Mouse (Mus musculus): Measurements from ENCODE around the gene Ccr6. TPM values are rescaled to one million over a fixed set of nuclear protein-coding genes. Genes with fewer than 3 reads are reported as not detected.

The Ccr6 gene
- polyA plus RNA-seq, 1 experiment, result 43.7 TPM

- H3K27ac ChIP-seq (ENCODE audit: insufficient read depth, low read length), result no peak overlapping the region
- no peak for DNase-seq (ENCODE audit: low read depth in 1 of 2, low spot score in 2 of 2)
- WGBS, result 94% methylated on average over 3 of the region's 3 CpGs
These were observed 41.4 kb downstream of the Ccr6 start for GRCm38 (mm10) chr17:8277266-8277665.

DNA sequence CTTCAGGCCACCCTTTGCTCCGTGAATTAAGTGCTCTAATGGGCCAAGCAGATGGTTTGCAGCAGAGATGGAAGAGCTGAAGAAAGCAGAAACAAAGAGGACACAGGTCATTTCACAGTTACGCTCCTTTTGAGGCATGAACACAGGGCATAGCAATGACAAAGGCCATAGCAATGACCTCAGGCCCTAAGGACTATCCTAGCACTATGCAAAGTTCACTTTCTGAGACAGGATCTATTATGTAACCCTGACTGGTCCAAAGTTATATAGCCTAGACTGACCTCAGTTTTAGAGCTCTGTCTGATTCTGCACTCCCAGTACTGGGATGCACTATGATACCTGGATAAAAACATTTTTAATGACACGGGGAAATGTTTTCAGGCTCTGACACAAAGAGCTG, 42.5 kb downstream of the Ccr6 start:
- H3K27ac ChIP-seq (ENCODE audit: insufficient read depth, low read length), result no peak overlapping the region
- no peak for DNase-seq (ENCODE audit: low read depth in 1 of 2, low spot score in 2 of 2)
- TF ChIP-seq POLR2A (IDR thresholded peaks at IDR 0.05; ENCODE audit: low read depth, low read length) (no peak), CTCF (IDR thresholded peaks at IDR 0.05; ENCODE audit: extremely low read depth, insufficient read depth, insufficient read length, insufficient replicate concordance) (no peak)
- WGBS, result 90% methylated on average over 3 of the region's 3 CpGs
- no peak overlapping the region for H3K4me3 ChIP-seq (ENCODE audit: extremely low read depth, insufficient read depth, insufficient read length)
- H3K36me3 ChIP-seq (ENCODE audit: control insufficient read depth, insufficient read depth, low read length), result no peaks in the 10 kb centered on the region
- peaks cover 2% of the 10 kb centered on the region; the same call in 1 of the 2 replicates for H3K4me1 ChIP-seq (ENCODE audit: control insufficient read depth, insufficient read depth, insufficient read length)
- no peaks in the 10 kb centered on the region for H3K27me3 ChIP-seq (ENCODE audit: control insufficient read depth, insufficient read depth, low read length)

More at GRCm38 (mm10) chr17:8277266-8277665, 41.4 kb downstream of the Ccr6 start:
- TF ChIP-seq CTCF (IDR thresholded peaks at IDR 0.05; ENCODE audit: extremely low read depth, insufficient read depth, insufficient read length, insufficient replicate concordance), result no peak
- no peak for TF ChIP-seq POLR2A (IDR thresholded peaks at IDR 0.05; ENCODE audit: low read depth, low read length)
- no peaks in the 10 kb centered on the region for H3K27me3 ChIP-seq (ENCODE audit: control insufficient read depth, insufficient read depth, low read length)
- no peak overlapping the region for H3K4me3 ChIP-seq (ENCODE audit: extremely low read depth, insufficient read depth, insufficient read length)
- no peaks in the 10 kb centered on the region for H3K4me1 ChIP-seq (ENCODE audit: control insufficient read depth, insufficient read depth, insufficient read length)
- H3K36me3 ChIP-seq (ENCODE audit: control insufficient read depth, insufficient read depth, low read length), result no peaks in the 10 kb centered on the region

- peak within 1 kb of the TSS; percentile 91 for H3K4me3 ChIP-seq (ENCODE audit: extremely low read depth, insufficient read depth, insufficient read length)
- H3K4me1 ChIP-seq (ENCODE audit: control insufficient read depth, insufficient read depth, insufficient read length), result peaks cover 5% of the 10 kb centered on the region
- peak; percentile 38 to 40 for DNase-seq (ENCODE audit: low read depth in 1 of 2, low spot score in 2 of 2)
- WGBS, result under 1% methylated on average over 34 of the region's 35 CpGs
- no peaks in the 10 kb centered on the region for H3K27me3 ChIP-seq (ENCODE audit: control insufficient read depth, insufficient read depth, low read length)
- TF ChIP-seq CTCF (IDR thresholded peaks at IDR 0.05; ENCODE audit: extremely low read depth, insufficient read depth, insufficient read length, insufficient replicate concordance) (no peak), POLR2A (IDR thresholded peaks at IDR 0.05; ENCODE audit: low read depth, low read length) (peak; percentile 3; the same call in 1 of the 2 replicates)
- no peaks in the 10 kb centered on the region for H3K36me3 ChIP-seq (ENCODE audit: control insufficient read depth, insufficient read depth, low read length)
- H3K27ac ChIP-seq (ENCODE audit: insufficient read depth, low read length), result peak within 1 kb of the TSS; percentile 88
These were observed 47.1 kb downstream of the Ccr6 start, which contains the start of gene Mpc1 for GRCm38 (mm10) chr17:8282821-8283525. Gene Mpc1, plus strand, starts transcription at chr17:8282904.

GRCm38 (mm10) chr17:8283526-8284253, 47.8 kb downstream of the Ccr6 start:
- Histone ChIP-seq H3K36me3 (ENCODE audit: control insufficient read depth, insufficient read depth, low read length) (no peaks in the 10 kb centered on the region), H3K27me3 (ENCODE audit: control insufficient read depth, insufficient read depth, low read length) (no peaks in the 10 kb centered on the region), H3K27ac (ENCODE audit: insufficient read depth, low read length) (peak overlapping the region; percentile 88), H3K4me1 (ENCODE audit: control insufficient read depth, insufficient read depth, insufficient read length) (peaks cover 5% of the 10 kb centered on the region), H3K4me3 (ENCODE audit: extremely low read depth, insufficient read depth, insufficient read length) (peak overlapping the region; percentile 91)
- TF ChIP-seq CTCF (IDR thresholded peaks at IDR 0.05; ENCODE audit: extremely low read depth, insufficient read depth, insufficient read length, insufficient replicate concordance) (peak; percentile 12; the same call in 1 of the 2 replicates), POLR2A (IDR thresholded peaks at IDR 0.05; ENCODE audit: low read depth, low read length) (peak; percentile 61)
- peak; percentile 90 to 95 for DNase-seq (ENCODE audit: low read depth in 1 of 2, low spot score in 2 of 2)
- under 1% methylated on average over 77 of the region's 77 CpGs for WGBS

- Histone ChIP-seq H3K4me3 (ENCODE audit: extremely low read depth, insufficient read depth, insufficient read length) (peak overlapping the region; percentile 91), H3K4me1 (ENCODE audit: control insufficient read depth, insufficient read depth, insufficient read length) (peaks cover 5% of the 10 kb centered on the region), H3K36me3 (ENCODE audit: control insufficient read depth, insufficient read depth, low read length) (peaks cover under 1% of the 10 kb centered on the region; the same call in 1 of the 2 replicates), H3K27ac (ENCODE audit: insufficient read depth, low read length) (peak overlapping the region; percentile 86), H3K27me3 (ENCODE audit: control insufficient read depth, insufficient read depth, low read length) (no peaks in the 10 kb centered on the region)
- under 1% methylated on average over 32 of the region's 32 CpGs for WGBS
- peak in 1 of 2 experiments; percentile 19 for DNase-seq (ENCODE audit: low read depth in 1 of 2, low spot score in 2 of 2)
- TF ChIP-seq POLR2A (IDR thresholded peaks at IDR 0.05; ENCODE audit: low read depth, low read length) (no peak), CTCF (IDR thresholded peaks at IDR 0.05; ENCODE audit: extremely low read depth, insufficient read depth, insufficient read length, insufficient replicate concordance) (no peak)
These were observed 48.4 kb downstream of the Ccr6 start for GRCm38 (mm10) chr17:8284254-8284661.

- Histone ChIP-seq H3K4me3 (ENCODE audit: extremely low read depth, insufficient read depth, insufficient read length) (no peak overlapping the region), H3K27ac (ENCODE audit: insufficient read depth, low read length) (no peak overlapping the region)
- 66% methylated on average over 8 of the region's 8 CpGs for WGBS
These were observed 49.2 kb downstream of the Ccr6 start for GRCm38 (mm10) chr17:8285056-8285455.

More at GRCm38 (mm10) chr17:8285056-8285455, 49.2 kb downstream of the Ccr6 start:
- peaks cover 1% of the 10 kb centered on the region; the same call in 1 of the 2 replicates for H3K36me3 ChIP-seq (ENCODE audit: control insufficient read depth, insufficient read depth, low read length)
- H3K27me3 ChIP-seq (ENCODE audit: control insufficient read depth, insufficient read depth, low read length), result no peaks in the 10 kb centered on the region
- no peak for DNase-seq (ENCODE audit: low read depth in 1 of 2, low spot score in 2 of 2)
- H3K4me1 ChIP-seq (ENCODE audit: control insufficient read depth, insufficient read depth, insufficient read length), result peaks cover 5% of the 10 kb centered on the region
- TF ChIP-seq CTCF (IDR thresholded peaks at IDR 0.05; ENCODE audit: extremely low read depth, insufficient read depth, insufficient read length, insufficient replicate concordance) (no peak), POLR2A (IDR thresholded peaks at IDR 0.05; ENCODE audit: low read depth, low read length) (no peak)

Measured in spleen, adult 2 months (tissue).